Mouse (Mus musculus) MEL (cell line): Measurements from ENCODE around the gene Gm12248. TPM values are rescaled to one million over a fixed set of nuclear protein-coding genes. Genes with fewer than 3 reads are reported as not detected.

Experiments used
- DNase-seq: peaks from one replicate; pipeline ENCODE4 v3.0.0; 2011; ENCODE audit warnings: low read depth, low spot score
- H3K27ac ChIP-seq: 2 replicates; pipeline ENCODE4 v1.5.1; 2012; ENCODE audit warnings: low read depth, mild to moderate bottlenecking, control low read depth, low read length, moderate library complexity; ENCODE audit not compliant: control insufficient read depth
- H3K27me3 ChIP-seq, 2 experiments: fragments of 150-350 bp in 1 of 2; sonication (generic) in 1 of 2; 2 replicates each; pipeline ENCODE4 v1.6.1; 2012; ENCODE audit warnings: low read length in 2 of 2, mild to moderate bottlenecking in 2 of 2, improper control_type of control experiment in 1 of 2, moderate library complexity in 1 of 2; ENCODE audit not compliant: insufficient read depth in 2 of 2, control insufficient read depth in 1 of 2
- H3K36me3 ChIP-seq, 2 experiments: 2 replicates each; pipeline ENCODE4 v1.6.1; 2012 to 2014; ENCODE audit warnings: low read length in 2 of 2, improper control_type of control experiment in 1 of 2, inconsistent platforms in 1 of 2, mild to moderate bottlenecking in 1 of 2; ENCODE audit not compliant: insufficient read depth in 2 of 2, control insufficient read depth in 1 of 2
- H3K4me1 ChIP-seq, 2 experiments: fragments of 150-350 bp in 1 of 2; sonication (generic) in 1 of 2; 2 replicates each; pipeline ENCODE4 v1.6.1; 2012; ENCODE audit warnings: low read length in 2 of 2, improper control_type of control experiment in 1 of 2, mild to moderate bottlenecking in 1 of 2; ENCODE audit not compliant: insufficient read depth in 2 of 2, control insufficient read depth in 1 of 2
- H3K4me3 ChIP-seq, 2 experiments: fragments of 150-350 bp in 1 of 2; sonication (generic) in 1 of 2; 2 replicates each; pipeline ENCODE4 v1.5.1; 2012; ENCODE audit warnings: low read depth in 2 of 2, low read length in 2 of 2, mild to moderate bottlenecking in 2 of 2, moderate library complexity in 2 of 2, control low read depth in 1 of 2, improper control_type of control experiment in 1 of 2; ENCODE audit not compliant: control insufficient read depth in 1 of 2, insufficient read depth in 1 of 2
- H3K79me2 ChIP-seq: 2 replicates; pipeline ENCODE4 v1.6.1; 2012; ENCODE audit warnings: mild to moderate bottlenecking, low read length, moderate library complexity; ENCODE audit not compliant: control insufficient read depth, poor library complexity, insufficient read depth
- H3K9ac ChIP-seq: 2 replicates; pipeline ENCODE4 v1.6.1; 2012; ENCODE audit warnings: low read depth, mild to moderate bottlenecking, control low read depth, low read length, moderate library complexity; ENCODE audit not compliant: control insufficient read depth, poor library complexity, severe bottlenecking
- H3K9me3 ChIP-seq: fragments of 150-350 bp; sonication (generic); replicated peaks from 2 replicates; pipeline ENCODE4 v1.6.1; 2012; ENCODE audit warnings: mild to moderate bottlenecking, low read length, improper control_type of control experiment, moderate library complexity; ENCODE audit not compliant: insufficient read depth
- BHLHE40 ChIP-seq: IDR thresholded peaks from 2 replicates; pipeline ENCODE4 v1.6.1; 2012; ENCODE audit warnings: low read depth, mild to moderate bottlenecking, inconsistent platforms, low read length, improper control_type of control experiment, borderline replicate concordance
- CHD1 ChIP-seq: IDR thresholded peaks from 2 replicates; pipeline ENCODE4 v1.6.1; 2012; ENCODE audit warnings: low read depth, mild to moderate bottlenecking, inconsistent platforms, low read length, improper control_type of control experiment
- CTCF ChIP-seq, 3 experiments: IDR thresholded peaks in 2 of 3; conservative IDR thresholded peaks in 1 of 3; 2 replicates each; pipeline ENCODE4 v1.5.1; 2011 to 2012; ENCODE audit warnings: low read length in 3 of 3, low read depth in 2 of 3, mild to moderate bottlenecking in 2 of 3, improper control_type of control experiment in 1 of 3, inconsistent platforms in 1 of 3, mixed read lengths in 1 of 3, moderate library complexity in 1 of 3; ENCODE audit not compliant: control insufficient read depth in 1 of 3, insufficient read depth in 1 of 3, poor library complexity in 1 of 3, severe bottlenecking in 1 of 3
- EP300 ChIP-seq, 2 experiments: IDR thresholded peaks; 2 replicates each; pipeline ENCODE4 v1.6.1; 2011; ENCODE audit warnings: improper control_type of control experiment in 2 of 2, low read length in 2 of 2, low read depth in 1 of 2, mild to moderate bottlenecking in 1 of 2
- ETS1 ChIP-seq: IDR thresholded peaks from 2 replicates; pipeline ENCODE4 v1.6.1; 2012; ENCODE audit warnings: low read depth, mild to moderate bottlenecking, inconsistent platforms, low read length, improper control_type of control experiment, moderate library complexity
- GABPA ChIP-seq: IDR thresholded peaks from 2 replicates; pipeline ENCODE4 v1.6.1; 2012; ENCODE audit warnings: low read depth, mild to moderate bottlenecking, inconsistent platforms, low read length, improper control_type of control experiment, moderate library complexity
- JUND ChIP-seq: IDR thresholded peaks from 2 replicates; pipeline ENCODE4 v1.6.1; 2011; ENCODE audit warnings: low read depth, mild to moderate bottlenecking, improper control_type of control experiment, low read length
- MAX ChIP-seq: IDR thresholded peaks from 2 replicates; pipeline ENCODE4 v1.6.1; 2011; ENCODE audit warnings: low read length, improper control_type of control experiment
- MAZ ChIP-seq: IDR thresholded peaks from 2 replicates; pipeline ENCODE4 v1.6.1; 2012; ENCODE audit warnings: low read depth, mild to moderate bottlenecking, inconsistent platforms, low read length, improper control_type of control experiment
- MYB ChIP-seq: IDR thresholded peaks from 2 replicates; pipeline ENCODE4 v1.6.1; 2011; ENCODE audit warnings: mild to moderate bottlenecking, low read depth, low read length, improper control_type of control experiment
- MYC ChIP-seq: IDR thresholded peaks from 2 replicates; pipeline ENCODE4 v1.6.1; 2011; ENCODE audit warnings: low read depth, mild to moderate bottlenecking, low read length, improper control_type of control experiment, moderate library complexity
- NELFE ChIP-seq: IDR thresholded peaks from 2 replicates; pipeline ENCODE4 v1.6.1; 2011; ENCODE audit warnings: low read depth, low read length, improper control_type of control experiment
- NRF1 ChIP-seq: IDR thresholded peaks from 2 replicates; pipeline ENCODE4 v1.6.1; 2014; ENCODE audit warnings: low read depth, mild to moderate bottlenecking, inconsistent platforms, low read length, improper control_type of control experiment, moderate library complexity; ENCODE audit not compliant: poor library complexity, insufficient read depth, severe bottlenecking
- POLR2A ChIP-seq, 2 experiments: IDR thresholded peaks; 2 replicates each; pipeline ENCODE4 v1.6.1; 2011 to 2012; ENCODE audit warnings: low read length in 2 of 2, mild to moderate bottlenecking in 2 of 2, control low read depth in 1 of 2, improper control_type of control experiment in 1 of 2, low read depth in 1 of 2, moderate library complexity in 1 of 2; ENCODE audit not compliant: control insufficient read depth in 1 of 2, insufficient read depth in 1 of 2, poor library complexity in 1 of 2
- POLR2AphosphoS5 ChIP-seq: IDR thresholded peaks from 2 replicates; pipeline ENCODE4 v1.6.1; 2012; ENCODE audit warnings: low read depth, borderline replicate concordance, mild to moderate bottlenecking, inconsistent platforms, low read length, moderate library complexity, mixed read lengths
- RAD21 ChIP-seq: IDR thresholded peaks from 2 replicates; pipeline ENCODE4 v1.6.1; 2011; ENCODE audit warnings: mild to moderate bottlenecking, low read depth, low read length, improper control_type of control experiment
- RCOR1 ChIP-seq: IDR thresholded peaks from 2 replicates; pipeline ENCODE4 v1.6.1; 2012; ENCODE audit warnings: low read depth, mild to moderate bottlenecking, inconsistent platforms, low read length, improper control_type of control experiment
- SMC3 ChIP-seq: IDR thresholded peaks from 2 replicates; pipeline ENCODE4 v1.6.1; 2011; ENCODE audit warnings: low read depth, low read length, improper control_type of control experiment
- TAL1 ChIP-seq: IDR thresholded peaks from 2 replicates; pipeline ENCODE4 v1.6.1; 2012; ENCODE audit warnings: mild to moderate bottlenecking, inconsistent platforms, low read length, moderate library complexity, mixed read lengths
- TBP ChIP-seq: IDR thresholded peaks from 2 replicates; pipeline ENCODE4 v1.8.0; 2011; ENCODE audit warnings: low read depth, low read length, improper control_type of control experiment
- USF1 ChIP-seq: IDR thresholded peaks from 2 replicates; pipeline ENCODE4 v1.6.1; 2014; ENCODE audit warnings: low read depth, mild to moderate bottlenecking, inconsistent platforms, low read length, improper control_type of control experiment, moderate library complexity
- polyA plus RNA-seq, 2 experiments: library from polyadenylated mRNA; stranded (reverse) in 1 of 2; unstranded in 1 of 2; fragments of >175 nt in 1 of 2; fragments of >200 nt in 1 of 2; gene quantifications; 2 replicates each; pipeline versions ENCODE4 v1.2.1 to v1.2.4; 2012; ENCODE audit warnings: low replicate concordance in 2 of 2, low read depth in 1 of 2; ENCODE audit not compliant: insufficient read length in 2 of 2, insufficient read depth in 1 of 2, missing spikeins in 1 of 2
- total RNA-seq: library from RNA; depleted of rRNA; stranded (reverse); fragments of 300-350 nt; gene quantifications from 2 replicates; pipeline ENCODE4 v1.2.3, GENCODE M21; 2012

The Gm12248 gene
- total and polyA plus RNA-seq, 3 experiments = 0.12 to 0.65 TPM; not detected in 1

GRCm38 (mm10) chr11:58116560-58116959 is 23.6 kb upstream of the Gm12248 start:
- Histone ChIP-seq H3K4me1 (peaks cover 14 to 20% of the 10 kb centered on the region in 2 experiments), H3K27me3 (no peaks in the 10 kb centered on the region), H3K4me3 (no peak overlapping the region), H3K36me3 (peaks cover 24 to 34% of the 10 kb centered on the region in 2 experiments)
- TF ChIP-seq GABPA (no peak), JUND (no peak), TBP (no peak), MAZ (no peak), USF1 (no peak), BHLHE40 (no peak), POLR2AphosphoS5 (no peak), MYB (no peak), SMC3 (no peak), EP300 (IDR thresholded peaks at IDR 0.05; ENCODE audit: low read depth in 1 of 2, low read length in 2 of 2) (no peak), RAD21 (no peak), TAL1 (no peak), CHD1 (no peak), ETS1 (no peak)
- TF ChIP-seq, all 39 proteins: peak for 0
- no peaks in the 10 kb centered on the region for H3K79me2 ChIP-seq
- no peak overlapping the region for H3K9ac ChIP-seq
- H3K9me3 ChIP-seq = no peaks in the 10 kb centered on the region
- H3K27ac ChIP-seq = no peak overlapping the region
- DNase-seq = no peak

GRCm38 (mm10) chr11:58107664-58108337 is 14.9 kb upstream of the Gm12248 start:
- Histone ChIP-seq H3K36me3 (peaks cover 7 to 10% of the 10 kb centered on the region in 2 experiments; a peak in 3 of 4 replicates), H3K9ac (no peak overlapping the region), H3K27ac (no peak overlapping the region), H3K79me2 (peaks cover 52% of the 10 kb centered on the region), H3K4me3 (no peak overlapping the region), H3K27me3 (no peaks in the 10 kb centered on the region), H3K4me1 (peaks cover 0 to 12% of the 10 kb centered on the region in 2 experiments; a peak in 2 of 4 replicates), H3K9me3 (no peaks in the 10 kb centered on the region)
- DNase-seq = no peak
- TF ChIP-seq GABPA = no peak
- TF ChIP-seq NRF1 = no peak
- no peak for TF ChIP-seq BHLHE40
- TF ChIP-seq JUND = no peak
- no peak for TF ChIP-seq RAD21
- TF ChIP-seq MAX = no peak
- TF ChIP-seq SMC3 = no peak
- no peak for TF ChIP-seq POLR2A (IDR thresholded peaks at IDR 0.05; ENCODE audit: control insufficient read depth in 1 of 2, insufficient read depth in 1 of 2, low read depth in 1 of 2, low read length in 2 of 2, poor library complexity in 1 of 2)
- no peak for TF ChIP-seq RCOR1
- TF ChIP-seq NELFE = no peak
- no peak for TF ChIP-seq MYC
- TF ChIP-seq CTCF (IDR thresholded peaks at IDR 0.05 in 2 of 3, conservative IDR thresholded peaks at IDR 0.05 in 1 of 3; ENCODE audit: control insufficient read depth in 1 of 3, insufficient read depth in 1 of 3, low read depth in 2 of 3, low read length in 3 of 3, poor library complexity in 1 of 3, severe bottlenecking in 1 of 3) = no peak
- no peak for TF ChIP-seq CHD1
